Mouse (Mus musculus): Measurements from ENCODE around the gene Chadl. TPM values are rescaled to one million over a fixed set of nuclear protein-coding genes. Genes with fewer than 3 reads are reported as not detected.
A peak's percentile ranks its signal among the peaks of the same experiment; 100 is the strongest.

The Chadl gene
- total RNA-seq, 4 experiments from 2014 or later: 2.2 to 5.7 (median 3.5) TPM

- DNase-seq: no peak
Measured at GRCm38 (mm10) chr15:81700161-81700560, 3.1 kb upstream of the Chadl start.

GRCm38 (mm10) chr15:81698532-81698931, 1.4 kb upstream of the Chadl start:
- DNase-seq: no peak

DNA sequence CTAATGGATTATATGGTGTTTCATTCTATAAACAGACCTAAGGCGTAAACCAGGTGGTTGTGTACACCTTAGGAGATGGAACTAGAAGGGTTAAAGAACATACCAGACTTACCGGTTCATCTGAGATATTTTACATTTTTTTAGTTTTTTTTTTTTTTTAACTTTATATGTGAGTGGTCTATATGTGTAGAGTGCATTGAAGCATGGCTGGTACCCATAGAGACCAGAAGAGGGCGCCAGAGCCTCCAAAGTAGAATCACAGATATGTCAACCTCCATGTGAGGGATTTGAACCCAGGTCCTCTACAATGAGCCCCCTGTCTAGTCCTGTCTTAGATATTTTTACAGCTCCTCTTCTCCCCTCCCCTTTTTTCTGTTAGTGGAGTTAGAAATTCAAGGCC, 760 bp upstream of the Chadl start:
- no peak for DNase-seq

DNA sequence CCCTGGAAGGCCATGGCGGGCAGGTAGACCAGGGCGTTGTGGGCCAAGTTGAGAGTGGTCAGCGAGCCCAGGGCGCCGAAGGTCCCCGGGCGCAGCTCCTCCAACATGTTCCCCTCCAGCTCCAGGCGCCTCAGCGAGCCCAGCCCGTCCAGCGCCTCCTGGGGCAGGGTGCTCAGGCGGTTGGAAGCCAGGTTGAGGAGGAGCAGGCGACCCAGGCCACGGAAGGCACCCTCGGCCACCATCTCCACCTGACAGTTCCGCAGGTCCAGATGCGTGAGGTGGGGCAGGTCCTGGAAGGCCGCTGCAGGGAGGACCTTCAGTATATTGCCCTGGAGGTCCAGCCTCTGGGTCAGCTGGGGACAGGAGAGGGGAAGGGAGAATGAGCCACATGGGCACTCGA, 2.2 kb downstream of the Chadl start:
- no peak for DNase-seq

GRCm38 (mm10) chr15:81693967-81694881, 2.9 kb downstream of the Chadl start:
- DNase-seq: peak; percentile 75

GRCm38 (mm10) chr15:81693366-81693966, 3.6 kb downstream of the Chadl start:
- no peak for DNase-seq

DNA sequence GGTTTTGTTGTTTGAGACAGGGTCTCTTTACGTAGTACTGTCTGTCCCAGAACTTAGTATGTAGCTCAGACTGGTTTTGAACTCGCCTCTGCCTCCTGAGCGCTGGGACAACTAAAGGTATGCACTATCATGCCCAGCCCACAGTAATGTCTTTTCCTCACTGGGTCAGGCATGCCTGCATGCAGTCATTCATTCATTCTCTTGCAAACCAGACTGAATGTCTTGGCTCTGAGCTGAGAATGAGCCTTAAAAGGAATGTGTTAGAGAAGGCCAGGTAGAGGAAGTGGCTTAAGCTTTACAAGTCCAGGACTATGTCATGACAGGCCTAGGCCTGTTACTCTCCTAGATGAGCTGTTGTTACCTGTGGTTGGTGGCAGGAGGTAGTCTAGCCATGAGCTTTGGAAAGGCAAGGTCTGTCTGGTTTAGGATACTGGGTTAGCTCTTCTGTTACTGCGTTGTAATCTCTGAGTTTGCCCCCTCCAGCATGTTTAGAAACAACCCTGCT, 16.7 kb downstream of the Chadl start:
- DNase-seq: no peak

- DNase-seq: no peak
Measured at GRCm38 (mm10) chr15:81676637-81677036, 20.4 kb downstream of the Chadl start.

DNA sequence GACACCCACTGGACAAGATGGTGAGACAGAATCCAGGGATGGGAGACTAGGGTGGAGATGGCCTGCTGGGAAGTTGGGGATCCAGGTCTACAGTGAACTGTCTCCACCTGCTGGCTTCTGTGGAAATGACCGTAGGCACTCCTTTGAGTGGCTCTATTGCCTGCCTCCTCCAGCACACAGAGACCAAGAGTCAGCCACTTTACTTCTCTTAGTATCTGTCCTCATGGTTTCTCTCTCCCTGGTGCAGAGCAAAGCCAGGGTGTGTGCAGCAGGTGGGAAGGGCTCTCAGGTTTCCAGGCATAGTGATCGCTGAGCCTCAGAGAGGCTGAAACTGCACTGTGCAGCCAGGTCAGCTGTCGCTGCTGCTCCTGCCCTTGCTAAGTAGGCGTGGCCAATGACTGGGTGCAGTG, 26.9 kb downstream of the Chadl start:
- DNase-seq: no peak

- DNase-seq: no peak
Measured at GRCm38 (mm10) chr15:81666957-81667356, 30.1 kb downstream of the Chadl start.

DNA sequence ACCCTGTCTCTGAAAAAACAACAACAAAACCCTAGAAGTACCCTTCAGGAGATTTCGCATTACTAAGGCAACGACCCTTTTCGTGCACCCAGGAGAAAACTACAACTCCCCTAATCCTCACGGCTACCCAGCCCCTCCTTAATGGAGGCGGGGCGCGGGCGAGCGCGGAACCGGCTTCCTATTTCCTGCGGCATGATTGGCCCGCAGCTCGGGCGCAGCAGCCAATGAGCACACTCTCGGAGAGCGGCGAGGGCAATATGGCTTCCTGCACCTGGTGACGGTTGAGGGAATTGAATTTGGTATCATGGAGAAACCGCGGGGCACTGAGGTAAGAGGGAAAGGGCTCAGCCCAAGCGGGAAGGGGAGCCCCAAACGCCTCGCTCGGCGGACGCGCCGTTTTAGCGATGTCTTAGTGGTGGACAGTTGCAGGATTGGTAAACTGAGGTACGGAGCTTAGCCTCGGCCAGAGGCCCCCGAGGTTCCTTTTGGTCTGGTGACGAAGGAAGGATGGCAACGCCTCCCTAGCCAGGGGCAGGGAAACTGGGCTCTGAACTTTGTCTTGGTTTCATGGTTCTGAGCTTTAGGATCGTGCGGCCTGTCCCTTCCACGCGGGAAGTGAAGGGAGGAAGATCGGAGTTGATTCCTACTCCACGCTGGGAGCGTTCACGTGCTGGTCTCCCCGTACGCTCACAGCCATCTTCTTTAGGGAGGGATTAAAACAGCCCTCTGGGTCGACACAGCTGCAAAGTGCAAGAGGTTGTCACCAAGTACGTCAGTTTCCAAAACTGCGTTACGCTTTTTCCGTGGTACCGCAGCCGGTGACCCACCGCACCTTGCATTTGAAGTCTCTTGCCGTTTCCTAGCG, 33.2 kb downstream of the Chadl start, which contains the start of gene L3mbtl2:
Gene L3mbtl2, plus strand, starts transcription at position 193 of the 865 bp plus-strand sequence.
- peak; percentile 90 for DNase-seq

GRCm38 (mm10) chr15:81663281-81663680, 33.8 kb downstream of the Chadl start:
- no peak for DNase-seq

- DNase-seq: no peak
Measured at GRCm38 (mm10) chr15:81661701-81662100, 35.4 kb downstream of the Chadl start.

DNA sequence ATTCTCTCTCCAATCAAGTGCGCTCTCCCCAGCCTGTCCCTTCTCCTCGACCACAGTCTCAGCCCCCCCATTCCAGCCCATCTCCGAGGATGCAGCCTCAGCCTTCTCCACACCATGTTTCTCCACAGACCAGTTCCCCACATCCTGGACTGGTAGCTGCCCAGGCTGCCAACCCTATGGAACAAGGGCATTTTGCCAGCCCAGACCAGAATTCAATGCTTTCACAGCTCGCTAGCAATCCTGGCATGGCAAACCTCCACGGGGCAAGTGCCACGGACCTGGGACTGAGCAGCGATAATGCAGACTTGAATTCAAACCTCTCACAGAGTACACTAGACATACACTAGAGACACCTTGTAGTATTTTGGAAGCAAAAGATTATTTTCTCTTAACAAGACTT, 46.5 kb downstream of the Chadl start:
- DNase-seq: no peak

DNA sequence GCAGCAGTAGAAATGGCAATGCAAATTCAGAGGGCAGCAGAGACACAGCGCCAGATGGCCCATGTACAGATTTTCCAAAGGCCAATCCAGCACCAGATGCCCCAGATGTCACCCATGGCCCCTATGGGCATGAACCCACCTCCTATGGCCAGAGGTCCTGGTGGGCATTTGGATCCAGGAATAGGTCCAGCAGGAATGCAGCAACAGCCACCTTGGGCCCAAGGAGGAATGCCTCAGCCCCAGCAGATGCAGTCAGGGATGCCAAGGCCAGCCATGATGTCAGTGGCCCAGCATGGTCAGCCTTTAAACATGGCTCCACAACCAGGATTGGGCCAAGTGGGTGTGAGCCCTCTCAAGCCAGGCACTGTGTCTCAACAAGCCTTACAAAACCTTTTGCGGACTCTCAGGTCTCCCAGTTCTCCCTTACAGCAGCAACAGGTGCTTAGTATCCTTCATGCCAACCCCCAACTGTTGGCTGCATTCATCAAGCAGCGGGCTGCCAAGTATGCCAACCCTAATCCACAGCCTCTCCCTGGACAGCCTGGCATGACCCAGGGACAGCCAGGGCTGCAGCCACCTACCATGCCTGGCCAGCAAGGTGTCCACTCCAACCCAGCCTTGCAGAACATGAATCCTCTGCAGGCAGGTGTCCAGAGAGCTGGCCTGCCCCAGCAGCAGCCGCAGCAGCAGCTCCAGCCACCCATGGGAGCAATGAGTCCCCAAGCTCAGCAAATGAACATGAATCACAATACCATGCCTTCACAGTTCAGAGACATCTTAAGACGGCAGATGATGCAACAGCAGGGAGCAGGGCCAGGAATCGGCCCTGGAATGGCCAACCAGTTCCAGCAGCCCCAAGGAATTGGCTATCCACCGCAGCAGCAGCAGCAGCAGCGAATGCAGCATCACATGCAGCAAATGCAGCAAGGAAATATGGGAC, 47.3 kb downstream of the Chadl start:
- no peak for DNase-seq

Other genes starting within 250 kb of the Chadl start
- gene Rbx1, start 231.0 kb downstream of the Chadl start, total RNA-seq (2022): 100 to 1,000 TPM; 150 to 165 (median 155) TPM
- gene Ep300, start 111.9 kb downstream of the Chadl start, total RNA-seq (2022): 100 to 1,000 TPM in 1 of 4 experiments, 10 to 100 TPM in 3; 62.2 to 107 (median 76.8) TPM
- gene L3mbtl2, start 33.4 kb downstream of the Chadl start, total RNA-seq (2022): 10 to 100 TPM; 23.0 to 28.4 (median 24.5) TPM
- gene Zc3h7b, start 47.8 kb upstream of the Chadl start, total RNA-seq (2022): 100 to 1,000 TPM in 2 of 4 experiments, 10 to 100 TPM in 2; 66.3 to 109 (median 89.1) TPM
- gene Rangap1, start 48.2 kb upstream of the Chadl start, total RNA-seq (2022): 10 to 100 TPM; 53.4 to 70.2 (median 60.6) TPM
- gene Tef, start 105.1 kb upstream of the Chadl start, total RNA-seq (2022): 100 to 1,000 TPM in 3 of 4 experiments, 10 to 100 TPM in 1; 93.1 to 190 (median 160) TPM
- 10 to 100 TPM; 63.9 to 97.0 (median 69.1) TPM for gene Tob2, start 161.5 kb upstream of the Chadl start, total RNA-seq (2022)
- 10 to 100 TPM; 44.2 to 61.3 (median 51.4) TPM for gene Phf5a, start 174.6 kb upstream of the Chadl start, total RNA-seq (2022)
- gene Aco2, start 175.0 kb upstream of the Chadl start, total RNA-seq (2022): 100 to 1,000 TPM; 297 to 630 (median 469) TPM
- gene Polr3h, start 229.0 kb upstream of the Chadl start, total RNA-seq (2022): 10 to 100 TPM; 27.5 to 39.2 (median 31.5) TPM
- gene Csdc2, start 239.5 kb upstream of the Chadl start, total RNA-seq (2022): 10 to 100 TPM in 2 of 4 experiments, 1 to 10 TPM in 2; 8.6 to 33.7 (median 19.6) TPM